Mouse (Mus musculus) spleen, adult 12 weeks (tissue): ENCODE results near the gene Rbm20.

ENCODE experiments used
- DNase-seq: peaks from one replicate; pipeline ENCODE4 v3.0.0; 2022; ENCODE audit warnings: low spot score

Rbm20 gene

DNA sequence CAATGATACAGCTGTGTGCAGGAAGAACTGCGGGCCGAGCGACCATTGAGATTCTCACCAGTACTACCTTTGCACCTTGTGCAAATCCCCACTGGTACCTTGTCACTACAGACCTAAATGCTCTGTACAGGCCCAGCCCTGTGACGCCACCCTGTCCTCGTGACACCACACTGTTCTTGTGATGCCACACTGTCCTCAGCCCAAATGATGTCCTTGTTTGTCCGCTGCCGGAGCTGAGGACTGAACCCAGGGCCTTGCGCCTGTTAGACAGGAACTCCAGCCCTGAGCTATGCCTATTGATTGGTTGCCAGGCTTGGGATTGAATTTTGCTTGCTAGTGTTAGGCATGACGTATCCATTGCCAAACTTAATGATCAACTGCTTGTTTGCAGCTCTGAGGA lies 40.3 kb downstream of the Rbm20 start:
- DNase-seq: no peak

DNA sequence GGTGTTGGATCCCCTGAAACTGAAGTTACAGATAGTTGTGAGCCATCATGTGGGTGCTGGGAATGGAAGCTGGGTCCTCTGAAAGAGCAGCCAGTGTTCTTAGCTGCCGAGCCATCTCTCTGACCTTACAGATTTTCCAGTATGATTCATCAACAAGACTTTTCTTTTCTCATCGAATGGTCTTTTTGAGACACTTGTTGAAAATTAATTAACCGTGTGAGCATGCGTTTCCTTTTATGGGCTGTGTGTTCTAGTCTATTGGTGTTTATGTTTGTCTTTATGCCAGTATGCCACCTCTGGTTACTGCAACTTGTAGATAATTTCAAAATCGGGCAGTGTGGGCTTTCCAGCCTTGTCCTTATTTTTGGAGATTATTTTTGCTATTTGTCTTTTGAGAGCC lies 45.1 kb downstream of the Rbm20 start:
- DNase-seq: no peak

DNA sequence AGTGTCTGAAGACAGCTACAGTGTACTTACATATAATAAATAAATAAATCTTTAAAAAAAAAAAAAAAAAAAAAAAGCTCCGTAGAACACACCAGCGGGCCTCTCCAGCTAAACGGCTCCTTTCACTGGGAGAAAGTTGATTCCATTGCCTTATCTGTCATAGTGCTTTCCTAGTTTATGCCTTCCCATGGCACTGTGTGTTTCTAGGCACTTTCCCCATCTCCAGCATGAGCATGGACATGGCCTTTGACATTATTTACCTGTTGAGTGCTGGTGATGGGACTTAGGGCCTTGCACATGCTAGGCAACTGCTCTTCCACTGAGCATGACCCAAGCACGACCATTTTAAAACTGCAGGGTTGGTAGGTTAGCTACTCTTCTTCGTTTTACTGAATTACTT lies 46.9 kb downstream of the Rbm20 start:
- no peak for DNase-seq

DNA sequence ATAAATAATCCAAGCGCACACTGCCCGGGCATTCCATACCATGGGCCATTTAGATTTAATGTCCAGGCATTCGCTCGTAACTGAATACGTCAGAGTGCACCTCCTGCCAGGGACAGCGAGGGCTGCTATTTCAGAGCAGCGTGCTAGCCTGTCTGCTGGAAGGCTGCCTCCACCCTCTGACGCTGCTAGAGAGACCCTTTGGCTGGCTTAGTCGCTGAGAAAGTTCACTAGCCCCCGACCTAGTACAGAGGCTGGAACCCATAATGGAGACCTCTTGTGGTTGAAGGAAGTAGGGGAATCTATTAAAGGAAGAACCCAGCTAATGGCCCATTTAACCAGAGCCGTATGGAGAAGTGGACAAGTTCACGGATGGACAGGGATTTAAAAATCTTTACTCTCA lies 49.2 kb downstream of the Rbm20 start:
- no peak for DNase-seq

DNA sequence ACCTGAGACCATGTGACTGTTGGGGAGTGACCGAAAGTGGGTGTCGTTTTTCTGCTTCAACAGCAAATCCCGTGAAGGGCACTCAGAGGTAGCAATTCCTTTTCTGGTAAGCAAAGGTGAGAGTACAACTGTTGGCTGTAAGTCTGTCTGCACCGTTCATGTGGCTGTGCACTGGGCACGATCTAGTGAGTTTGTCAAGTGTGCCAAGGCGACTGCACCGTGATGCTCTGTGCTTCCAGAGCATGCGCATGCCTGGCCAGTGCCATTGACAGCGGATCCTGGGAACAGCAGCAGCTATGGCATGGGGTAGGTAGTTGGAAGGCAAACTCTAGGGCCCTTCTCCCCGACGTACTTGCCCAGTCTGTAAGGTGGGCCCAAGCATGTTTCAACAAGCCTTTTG lies 49.6 kb downstream of the Rbm20 start:
- DNase-seq: no peak

DNA sequence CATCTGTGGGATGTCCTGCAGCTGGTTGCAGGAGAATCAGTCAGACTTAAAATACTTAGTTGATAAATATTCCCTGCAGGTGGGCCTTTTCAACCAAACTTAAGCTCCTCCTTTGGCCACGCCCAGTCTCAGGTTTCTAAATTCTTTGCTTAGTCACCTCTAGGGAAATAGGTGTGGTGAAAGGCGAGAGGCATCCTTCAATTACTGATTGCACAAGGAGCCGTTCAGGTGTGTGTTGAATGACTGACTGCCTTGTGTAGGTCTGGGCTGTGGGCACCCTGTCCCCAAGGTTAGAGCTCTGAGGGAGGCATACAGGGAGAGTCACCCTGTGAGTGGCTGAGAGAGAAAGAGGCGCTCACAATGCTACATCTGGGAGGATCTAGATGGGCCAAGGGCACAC lies 50.2 kb downstream of the Rbm20 start:
- no peak for DNase-seq

DNA sequence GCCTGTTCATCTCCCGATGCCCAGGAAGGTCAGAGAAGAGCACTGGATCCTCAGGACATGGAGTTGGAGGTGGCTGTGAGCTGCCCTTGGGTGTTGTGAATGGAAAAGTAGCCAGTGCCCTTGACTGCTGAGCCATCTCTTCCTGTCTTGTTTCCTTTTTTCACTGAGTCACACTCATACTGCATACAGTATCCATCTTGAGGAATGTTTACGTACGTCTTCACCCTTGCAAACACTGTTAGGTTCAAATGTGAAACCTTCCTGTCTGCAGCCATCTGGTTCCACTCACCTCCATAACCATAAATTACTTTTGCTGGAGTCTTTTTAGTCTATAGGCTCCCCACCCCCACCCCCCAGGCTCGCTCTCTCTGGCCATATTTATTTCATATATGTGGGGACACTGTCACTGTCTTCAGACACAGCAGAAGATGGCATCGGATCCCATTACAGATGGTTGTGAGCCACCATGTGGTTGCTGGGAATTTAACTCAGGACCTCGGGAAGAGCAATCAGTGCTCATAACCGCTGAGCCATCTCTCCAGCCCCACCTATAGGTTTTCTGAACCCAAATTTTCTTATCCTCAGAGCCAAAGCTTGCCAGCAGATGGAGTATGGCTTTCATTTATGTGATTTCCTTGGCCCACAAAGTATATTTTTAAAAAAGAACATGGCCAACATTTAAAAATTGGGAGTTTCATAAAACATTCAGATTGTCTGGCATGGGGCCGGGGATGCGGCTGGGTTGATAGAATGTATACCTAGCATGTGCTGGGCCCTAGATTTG lies 51.0 kb downstream of the Rbm20 start:
- DNase-seq: no peak

DNA sequence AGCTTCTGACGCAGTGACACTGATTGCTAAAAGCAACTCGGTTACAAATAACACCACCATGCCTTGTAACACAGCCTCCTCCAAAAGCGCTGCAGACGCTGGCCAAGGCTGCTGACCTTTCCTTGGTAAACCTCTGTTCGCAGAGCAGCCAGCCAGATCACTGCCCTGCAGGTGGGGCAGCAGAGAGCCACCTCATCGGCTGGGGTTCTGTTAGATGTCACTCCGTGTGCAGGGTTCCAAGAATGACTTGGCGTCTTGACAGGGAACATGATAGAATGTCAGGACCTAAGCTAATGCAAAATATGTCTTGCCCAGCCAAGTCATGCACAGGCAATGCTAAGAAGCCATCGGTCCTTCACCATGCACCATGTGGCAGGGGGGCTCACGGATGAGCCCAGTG lies 52.8 kb downstream of the Rbm20 start:
- no peak for DNase-seq

DNA sequence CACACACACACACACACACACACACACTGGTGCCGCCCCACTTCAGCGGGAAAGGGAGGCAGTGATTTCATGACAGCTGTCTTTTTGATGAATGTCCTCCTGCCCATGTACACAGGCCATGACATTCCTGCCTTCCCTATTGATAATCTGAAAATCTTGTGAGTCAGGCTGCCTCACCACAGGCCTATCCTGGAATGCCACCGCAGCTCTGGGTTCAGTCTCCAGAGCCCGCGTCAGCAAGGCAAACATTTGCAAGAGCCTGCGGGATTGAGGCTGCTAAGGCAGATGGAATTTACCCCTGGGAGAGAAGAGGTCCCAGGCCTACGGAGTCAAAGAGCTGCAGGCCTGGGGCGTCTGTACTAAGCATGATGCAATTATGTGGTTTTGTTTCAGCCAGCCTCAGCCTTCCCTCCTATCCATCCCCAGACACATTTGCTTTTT lies 54.7 kb downstream of the Rbm20 start:
- DNase-seq: no peak

DNA sequence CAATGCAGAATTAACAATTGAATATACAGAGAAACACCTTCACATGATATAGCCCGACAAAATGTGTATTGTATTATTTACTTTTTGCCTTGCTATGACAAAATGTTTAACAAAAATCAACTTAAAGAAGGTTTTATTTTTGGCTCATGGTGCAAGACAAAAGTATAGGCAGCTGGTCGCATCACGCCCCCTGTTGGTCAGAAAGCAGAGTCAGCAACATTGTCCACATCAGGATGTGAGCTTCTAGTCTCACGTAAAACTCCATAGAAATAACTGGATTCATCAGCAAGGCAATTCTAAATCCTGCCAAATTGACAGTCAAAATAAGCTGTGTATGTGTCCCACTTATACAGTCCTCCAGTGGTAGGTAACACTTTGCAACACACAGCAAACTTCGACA lies 57.7 kb downstream of the Rbm20 start:
- DNase-seq: no peak

DNA sequence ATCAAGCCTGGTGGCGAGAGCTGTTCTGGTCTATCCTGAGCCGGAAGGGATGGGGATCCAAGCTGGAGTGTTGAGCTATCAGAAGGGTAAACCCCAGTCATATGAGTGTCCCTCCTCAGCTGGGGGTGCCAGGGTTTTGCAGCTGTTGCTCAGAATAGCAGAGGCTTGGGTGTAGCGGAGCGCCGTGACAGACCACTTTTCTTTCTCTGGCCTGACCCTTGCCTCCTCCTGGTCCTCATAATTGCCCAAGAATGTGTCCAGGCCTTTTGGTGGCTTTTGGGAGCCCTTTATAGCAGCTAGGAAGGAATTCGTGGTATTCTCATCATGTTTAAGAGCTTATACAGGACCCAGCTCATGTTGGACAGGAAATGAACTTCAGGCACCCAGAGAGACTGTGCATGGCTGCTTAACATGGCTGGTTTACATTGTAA lies 61.6 kb downstream of the Rbm20 start:
- DNase-seq: no peak

DNA sequence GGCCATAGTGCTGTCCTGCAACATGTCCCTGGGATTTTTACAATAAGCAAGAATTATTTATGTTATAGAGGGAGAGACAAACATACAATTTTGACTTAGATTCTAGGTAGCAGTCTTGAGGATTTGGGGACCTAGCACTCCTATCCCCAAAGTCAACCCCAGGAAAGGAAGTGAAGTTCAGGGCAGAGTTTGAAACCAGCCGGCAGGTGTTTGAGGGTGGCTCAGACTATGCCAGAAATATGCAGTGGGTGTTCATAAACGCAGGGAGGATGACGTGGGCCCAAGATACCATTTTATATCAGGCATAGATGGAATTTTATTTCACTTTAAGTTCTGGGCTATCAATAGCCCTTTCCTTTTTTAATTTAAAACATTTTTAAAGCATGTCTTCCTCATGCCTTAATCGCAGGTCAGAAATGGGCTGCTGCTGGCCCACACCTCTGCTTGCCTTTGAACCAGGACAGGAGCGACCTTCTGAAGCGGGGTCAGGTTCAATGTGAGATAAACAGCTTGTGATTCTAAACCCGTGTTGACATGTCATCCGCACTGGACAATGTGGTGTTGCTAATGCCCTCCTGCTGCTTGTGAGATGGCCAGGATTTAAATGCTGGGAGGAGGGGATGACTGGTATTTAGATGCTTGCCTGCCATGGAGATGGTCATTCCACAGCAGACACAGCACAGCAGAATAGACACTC lies 62.6 kb downstream of the Rbm20 start:
- DNase-seq: no peak

DNA sequence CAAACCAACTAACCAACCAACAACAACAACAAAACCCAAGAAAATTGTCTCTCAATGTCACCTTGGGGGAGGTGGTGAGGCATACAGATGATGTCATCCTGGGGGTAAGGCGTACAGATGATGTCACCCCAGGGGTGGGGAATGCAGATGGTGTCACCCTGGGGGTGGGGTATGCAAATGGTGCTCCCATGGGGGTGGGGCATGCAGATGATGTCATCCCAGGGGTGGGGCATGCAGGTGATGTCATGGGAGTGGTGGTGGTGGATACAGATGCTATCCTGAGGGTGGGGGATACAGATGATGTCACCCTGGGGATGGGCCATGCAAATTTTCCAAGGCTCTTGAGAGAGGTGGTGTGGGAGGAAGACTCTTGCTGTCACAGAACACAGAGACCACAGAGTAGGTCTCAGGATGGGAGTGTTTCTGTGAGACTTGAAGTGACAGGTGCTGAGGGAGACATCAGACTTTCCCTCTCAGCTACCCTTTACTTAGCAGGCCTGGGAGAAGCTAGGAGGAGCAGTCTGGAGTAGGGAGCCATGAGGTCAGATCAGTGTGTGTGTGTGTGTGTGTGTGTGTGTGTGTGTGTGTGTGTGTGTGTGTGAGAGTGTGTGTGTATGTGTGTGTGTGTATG lies 63.8 kb downstream of the Rbm20 start:
- no peak for DNase-seq

DNA sequence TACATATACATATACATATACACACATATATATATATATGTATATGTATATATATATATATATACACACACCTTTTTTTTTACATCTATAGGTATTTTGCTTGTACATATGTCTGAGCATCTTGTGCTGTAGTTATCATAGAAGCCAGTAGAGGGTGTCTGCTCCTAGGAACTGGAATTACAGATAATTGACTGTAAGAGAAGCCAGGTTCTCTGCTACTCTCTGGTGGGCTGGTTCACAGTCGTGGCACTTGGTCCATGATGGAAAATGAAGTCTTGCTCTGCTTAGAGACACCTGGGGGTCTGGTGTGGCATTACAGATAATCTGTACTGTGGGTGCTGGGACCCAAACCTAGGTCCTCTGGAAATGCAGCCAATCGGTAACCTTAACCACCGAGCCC lies 64.8 kb downstream of the Rbm20 start:
- DNase-seq: no peak

DNA sequence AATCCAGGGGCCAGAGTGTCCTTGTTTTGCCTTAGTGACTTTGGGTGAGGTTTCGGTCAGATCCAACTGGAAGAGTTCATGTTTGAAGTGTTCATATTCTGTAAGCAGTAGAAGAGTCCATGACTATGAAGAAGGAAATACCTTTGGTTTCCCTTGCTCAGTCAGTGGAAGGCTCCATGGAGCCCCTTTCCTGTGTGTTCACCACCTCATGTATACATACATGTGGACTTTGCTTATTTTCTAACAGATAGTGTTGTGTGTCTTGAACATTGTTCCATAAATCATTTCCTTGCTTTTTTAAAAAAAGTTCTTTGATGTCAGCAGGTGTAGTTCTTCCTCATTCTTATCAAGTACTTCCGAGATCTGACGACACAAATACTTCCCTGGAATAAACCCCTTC lies 68.2 kb downstream of the Rbm20 start:
- no peak for DNase-seq

DNA sequence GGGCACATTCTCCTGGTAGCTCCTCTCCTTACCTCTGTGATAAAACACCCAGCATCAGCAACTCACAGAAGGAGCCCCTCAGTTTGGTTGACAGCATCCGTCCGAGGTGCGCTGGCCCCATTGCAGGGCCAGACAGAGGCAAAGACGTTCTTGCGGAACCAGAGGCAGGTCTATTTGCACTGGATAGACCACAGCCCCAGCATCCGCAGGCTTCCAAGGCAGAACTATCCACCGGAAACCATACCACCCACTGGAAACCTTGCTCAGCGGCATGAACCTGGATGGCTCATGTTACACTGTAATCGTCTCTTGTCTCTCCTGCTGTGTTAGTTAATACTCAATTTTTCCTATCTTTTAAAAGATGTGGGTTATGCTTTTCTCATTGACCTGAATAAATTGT lies 69.0 kb downstream of the Rbm20 start:
- no peak for DNase-seq

DNA sequence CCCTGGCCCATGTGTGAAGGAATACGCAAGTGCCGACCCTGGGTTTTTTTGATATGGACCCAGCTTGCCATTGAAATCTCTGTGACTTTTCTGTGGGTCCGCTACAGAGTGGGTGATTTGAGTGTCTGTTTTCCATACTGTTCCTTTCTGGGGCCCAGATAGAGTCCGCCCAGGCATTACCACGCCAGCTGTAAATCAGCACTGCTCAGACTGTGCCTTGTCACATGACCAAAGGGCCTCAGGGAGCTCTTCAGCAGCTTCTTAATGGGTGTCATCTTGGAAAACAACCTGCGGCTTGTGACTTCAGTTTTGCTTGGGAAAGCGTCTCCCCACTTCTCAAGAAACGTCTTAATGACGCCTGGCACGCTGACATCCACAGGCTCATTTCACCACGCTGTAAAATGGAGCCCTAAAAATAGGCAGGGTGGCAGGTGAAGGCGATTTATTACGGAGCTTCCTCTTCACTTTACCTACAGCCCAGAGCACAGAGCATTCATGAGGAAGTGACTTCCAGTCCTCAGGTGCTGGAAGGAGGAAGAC lies 71.2 kb downstream of the Rbm20 start:
- no peak for DNase-seq

DNA sequence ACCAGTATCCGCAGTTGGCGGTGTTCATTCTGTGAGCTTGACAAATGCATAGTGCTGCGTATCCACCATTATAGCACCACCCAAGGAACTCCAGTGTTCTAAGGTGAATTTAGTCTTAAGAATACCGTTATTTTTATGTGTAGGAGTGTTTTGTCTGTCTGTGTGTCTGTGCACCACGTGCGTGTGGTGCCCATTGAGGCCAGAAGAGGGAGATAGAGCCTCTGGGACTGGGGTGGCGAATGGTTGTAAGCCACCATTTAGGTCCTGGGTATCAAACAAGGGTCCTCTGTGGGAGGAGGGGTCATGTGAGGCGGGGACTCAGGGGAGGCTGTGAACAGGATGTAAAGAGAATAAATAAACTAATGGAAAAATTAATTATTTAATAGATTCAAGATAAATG lies 72.2 kb downstream of the Rbm20 start:
- DNase-seq: no peak

DNA sequence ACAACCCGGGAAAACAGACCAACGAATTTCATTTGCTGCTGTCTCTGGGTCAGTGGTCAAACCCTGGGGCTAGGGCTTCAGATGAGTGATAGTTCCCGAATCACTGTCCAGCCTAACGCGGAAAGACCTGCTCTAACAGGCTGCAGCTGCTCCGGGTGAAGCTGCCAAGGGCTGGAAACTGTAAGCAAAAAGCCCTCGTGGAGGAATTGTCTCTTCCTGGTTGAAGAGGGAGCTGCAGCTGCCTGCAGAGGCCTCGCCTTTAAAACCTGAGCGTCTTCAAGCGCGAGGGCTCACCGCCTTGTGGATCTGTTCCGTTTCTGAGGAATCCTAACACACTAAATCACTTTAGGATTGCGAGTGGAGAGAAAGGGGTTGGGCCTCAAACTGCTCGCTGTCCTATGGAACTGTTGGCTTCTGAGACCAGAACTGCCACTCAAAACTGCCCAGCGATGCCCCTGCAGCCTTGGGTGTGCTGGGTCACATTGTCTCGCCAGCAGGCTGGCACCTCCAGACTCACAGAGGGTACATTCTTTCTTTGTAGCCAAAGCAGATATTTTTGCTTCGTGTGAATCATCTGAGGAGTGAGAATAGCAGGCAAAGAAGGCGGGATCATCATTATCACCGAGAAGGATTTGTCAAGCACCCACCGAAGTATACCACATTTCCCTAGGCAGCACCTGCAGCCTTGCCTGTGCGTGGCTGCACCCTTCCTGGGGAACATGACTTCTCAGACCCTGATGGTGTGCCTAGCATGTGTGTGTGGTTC lies 74.5 kb downstream of the Rbm20 start:
- DNase-seq: no peak

DNA sequence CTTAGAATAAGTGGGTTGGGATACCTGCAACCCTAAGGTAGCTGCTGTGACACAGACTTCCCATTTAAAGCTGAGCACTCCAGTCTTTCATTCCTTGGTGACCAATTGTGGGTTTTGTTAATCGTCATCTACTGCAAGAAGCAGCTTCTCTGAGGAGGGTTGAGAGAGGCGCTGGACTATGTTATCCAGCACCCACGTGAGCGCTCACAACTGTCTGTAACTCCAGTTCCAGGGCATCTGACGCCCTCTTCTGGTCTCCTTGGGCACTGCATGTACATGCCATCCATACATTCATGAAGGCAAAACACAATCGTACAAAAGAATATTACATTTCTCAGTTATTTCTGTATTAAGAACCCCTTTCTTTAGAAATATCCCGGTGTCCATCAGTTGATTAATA lies 75.9 kb downstream of the Rbm20 start:
- DNase-seq: no peak

DNA sequence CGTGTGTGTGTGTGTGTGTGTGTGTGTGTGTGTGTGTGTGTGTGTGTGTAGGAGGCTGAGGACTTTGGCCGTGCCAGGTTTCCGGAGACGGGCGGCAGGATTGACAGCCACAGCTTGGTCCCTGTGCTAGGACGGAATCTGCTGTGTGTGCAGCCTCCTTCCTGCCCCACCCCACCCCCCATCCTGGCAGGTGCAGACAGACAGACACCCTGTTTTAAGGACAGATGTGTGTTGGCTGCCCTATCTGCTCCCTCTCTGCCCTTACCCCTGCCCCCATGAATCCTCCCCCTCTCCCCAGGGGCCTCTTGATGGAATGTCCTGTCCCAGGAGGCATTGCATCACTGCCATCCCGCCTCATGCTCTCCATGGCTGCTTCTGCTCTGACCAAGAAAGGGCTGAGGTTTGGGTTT lies 77.3 kb downstream of the Rbm20 start:
- no peak for DNase-seq

DNA sequence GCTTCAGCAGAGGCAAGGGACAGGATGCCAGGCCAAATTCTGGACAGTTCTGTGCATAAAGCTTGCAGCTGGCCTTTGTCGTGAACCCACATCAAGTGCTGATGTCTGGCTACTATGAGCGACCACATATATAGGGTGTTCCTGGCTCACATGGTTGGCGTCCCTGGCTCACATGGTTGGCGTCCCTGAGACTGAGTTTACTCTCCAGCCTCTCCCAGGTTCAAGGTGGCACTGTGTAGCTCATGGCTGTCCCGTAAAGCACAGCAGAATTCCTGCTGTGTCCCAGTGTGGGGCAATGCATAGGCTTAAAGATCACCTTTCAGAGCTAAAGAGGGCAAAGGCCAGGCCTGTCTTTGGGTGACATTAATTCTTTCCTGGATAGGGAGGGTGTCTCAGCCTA lies 78.2 kb downstream of the Rbm20 start:
- DNase-seq: no peak
